Mouse (Mus musculus): Measurements from ENCODE around the gene Gsx2.

GRCm38 (mm10) chr5:75085906-75086305, 10.5 kb downstream of the Gsx2 start:
- TF ChIP-seq CTCF (conservative IDR thresholded peaks at IDR 0.05; ENCODE audit: insufficient read depth, insufficient read length, low read depth, low read length) (no peak), POLR2A (IDR thresholded peaks at IDR 0.05; ENCODE audit: low read depth, low read length) (no peak)

Data from kidney, adult 2 months (tissue).